Mouse (Mus musculus) liver, embryonic 16.5 days (tissue): ENCODE data around the gene Sobp. TPM values are rescaled to one million over a fixed set of nuclear protein-coding genes. Genes with fewer than 3 reads are reported as not detected.

Experiments used
- ATAC-seq: fragments of 200-750 bp; cut with Nextera tagmentation; 2 replicates; pipeline ENCODE4 v1.8.0; 2017; ENCODE audit warnings: low read depth, mild to moderate bottlenecking, moderate number of reproducible peaks, moderate library complexity
- H3K27ac ChIP-seq: fragments of 300-500 bp; sonication (generic); 2 replicates; pipeline ENCODE4 v1.5.1; 2014; ENCODE audit warnings: mild to moderate bottlenecking, low read length
- H3K27me3 ChIP-seq: fragments of 300-500 bp; sonication (generic); 2 replicates; pipeline ENCODE4 v1.6.1; 2014; ENCODE audit warnings: low read depth, low read length, mixed read lengths; ENCODE audit not compliant: control insufficient read depth, insufficient read depth
- H3K36me3 ChIP-seq: fragments of 300-500 bp; sonication (generic); 2 replicates; pipeline ENCODE4 v1.6.1; 2014; ENCODE audit warnings: mild to moderate bottlenecking; ENCODE audit not compliant: control insufficient read depth, insufficient read depth
- H3K4me1 ChIP-seq: fragments of 300-500 bp; sonication (generic); 2 replicates; pipeline ENCODE4 v1.6.1; 2014; ENCODE audit warnings: low read depth, low read length, mixed read lengths; ENCODE audit not compliant: control insufficient read depth
- H3K4me2 ChIP-seq: fragments of 300-500 bp; sonication (generic); 2 replicates; pipeline ENCODE4 v1.6.1; 2014; ENCODE audit warnings: low read depth, low read length, mixed read lengths
- H3K4me3 ChIP-seq: fragments of 300-500 bp; sonication (generic); 2 replicates; pipeline ENCODE4 v1.5.1; 2014; ENCODE audit warnings: low read depth, mild to moderate bottlenecking, low read length
- H3K9ac ChIP-seq: fragments of 300-500 bp; sonication (generic); 2 replicates; pipeline ENCODE4 v1.6.1; 2014; ENCODE audit warnings: low read depth, low read length
- H3K9me3 ChIP-seq: fragments of 300-500 bp; sonication (generic); replicated peaks from 2 replicates; pipeline ENCODE4 v1.6.1; 2016; ENCODE audit warnings: low read length; ENCODE audit not compliant: control insufficient read depth
- WGBS: fragments of 180-500 bp; shearing (Covaris S2); extraction: QIAGEN DNeasy Blood & Tissue Kit; methylation state at CpG from one replicate; pipeline ENCODE4 v1.1.7; 2014; ENCODE audit not compliant: insufficient replicate concordance; 5-methylcytosine and 5-hydroxymethylcytosine counted together
- polyA plus RNA-seq: library from polyadenylated mRNA; unstranded; fragments of >200 nt; fragmentation: Nextera tagmentation; extraction: Ambion mirVana; gene quantifications from 2 replicates; pipeline ENCODE4 v1.2.1, GENCODE M21; 2015

Sobp gene
- 0.02 TPM in 2 replicates for polyA plus RNA-seq

DNA sequence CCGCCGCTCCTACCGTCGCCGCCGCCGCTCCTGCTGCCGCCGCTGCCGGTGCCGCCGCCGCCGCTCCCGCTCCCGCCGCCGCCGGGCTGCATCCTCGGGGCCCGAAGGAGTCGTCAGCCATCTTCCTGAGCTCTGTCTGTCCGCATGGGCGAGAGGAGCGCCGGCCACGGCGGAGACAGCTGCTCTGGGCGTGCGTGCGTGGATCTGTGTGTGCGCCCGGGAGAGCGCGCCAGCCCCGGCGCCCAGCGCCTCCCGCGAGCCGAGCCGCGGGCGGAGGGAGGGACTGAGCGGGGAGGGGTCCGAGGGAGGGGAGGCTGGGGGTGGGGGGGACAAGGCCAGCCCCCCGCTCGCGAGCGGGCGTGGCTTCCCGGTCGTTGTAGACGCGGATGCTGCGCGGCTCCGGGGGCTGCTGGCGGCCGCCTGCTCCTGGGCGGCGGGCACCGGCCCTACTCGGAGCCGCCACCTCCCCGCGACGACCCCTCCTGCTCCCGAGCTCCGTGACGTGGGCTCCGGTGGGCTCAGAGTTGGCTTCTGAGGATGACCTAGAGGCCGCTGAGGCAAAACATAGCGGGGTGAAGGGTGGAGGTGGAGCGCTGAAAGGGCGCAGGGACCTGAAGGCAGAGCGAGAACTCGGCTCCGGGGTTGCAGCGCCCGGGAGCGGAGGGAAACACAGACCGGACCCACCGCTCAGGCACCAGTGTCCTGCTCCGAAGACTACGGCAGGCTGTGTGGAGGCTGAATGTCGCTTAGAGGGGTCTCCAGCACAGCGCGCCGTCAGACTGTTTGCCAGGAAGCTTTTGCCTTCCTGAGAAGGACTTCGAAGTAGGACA, at the start of gene Sobp, which contains the start of gene 9030612E09Rik:
Sobp (minus strand) TSS at position 205 of the 830 bp plus-strand sequence.
9030612E09Rik (plus strand) TSS at position 379 of the 830 bp plus-strand sequence.
- Histone ChIP-seq H3K9ac (no peak within 1 kb of the TSS), H3K4me3 (peak within 1 kb of the TSS; percentile 57), H3K36me3 (no peaks in the 10 kb centered on the region), H3K27me3 (peaks cover 70% of the 10 kb centered on the region), H3K4me1 (no peaks in the 10 kb centered on the region), H3K4me2 (peak within 1 kb of the TSS; percentile 74), H3K9me3 (no peaks in the 10 kb centered on the region), H3K27ac (no peak within 1 kb of the TSS)
- WGBS = under 1% methylated on average over 73 of the region's 91 CpGs
- ATAC-seq = no peak

GRCm38 (mm10) chr10:43223391-43223790, 49.1 kb upstream of the Sobp start:
- no peaks in the 10 kb centered on the region for H3K9me3 ChIP-seq
- H3K36me3 ChIP-seq = no peaks in the 10 kb centered on the region
- H3K4me3 ChIP-seq = no peak overlapping the region
- peaks cover 5% of the 10 kb centered on the region for H3K4me1 ChIP-seq
- H3K4me2 ChIP-seq = no peak overlapping the region
- ATAC-seq = no peak
- H3K27me3 ChIP-seq = no peaks in the 10 kb centered on the region
- no peak overlapping the region for H3K9ac ChIP-seq
- WGBS = 64% methylated on average over 2 of the region's 2 CpGs
- H3K27ac ChIP-seq = no peak overlapping the region

- Histone ChIP-seq H3K36me3 (no peaks in the 10 kb centered on the region), H3K27ac (peak overlapping the region; percentile 48), H3K9ac (peak overlapping the region; percentile 85), H3K9me3 (no peaks in the 10 kb centered on the region), H3K4me1 (peaks cover 5% of the 10 kb centered on the region), H3K4me2 (peak overlapping the region; percentile 73), H3K4me3 (peak overlapping the region; percentile 76), H3K27me3 (no peaks in the 10 kb centered on the region)
- WGBS = under 1% methylated on average over 25 of the region's 25 CpGs
- peak; percentile 30 for ATAC-seq
Measured at GRCm38 (mm10) chr10:43221659-43222058, 47.3 kb upstream of the Sobp start.

- Histone ChIP-seq H3K4me3 (peak within 1 kb of the TSS; percentile 76), H3K4me2 (peak within 1 kb of the TSS; percentile 73), H3K27me3 (no peaks in the 10 kb centered on the region), H3K27ac (peak within 1 kb of the TSS; percentile 68), H3K36me3 (no peaks in the 10 kb centered on the region), H3K4me1 (peaks cover 2% of the 10 kb centered on the region), H3K9me3 (no peaks in the 10 kb centered on the region), H3K9ac (peak within 1 kb of the TSS; percentile 85)
- under 1% methylated on average over 50 of the region's 50 CpGs for WGBS
- peak; percentile 99 for ATAC-seq
Measured at GRCm38 (mm10) chr10:43220910-43221625, 46.7 kb upstream of the Sobp start, which contains the start of gene Pdss2. TSS of gene Pdss2 (plus strand) at chr10:43221486.

DNA sequence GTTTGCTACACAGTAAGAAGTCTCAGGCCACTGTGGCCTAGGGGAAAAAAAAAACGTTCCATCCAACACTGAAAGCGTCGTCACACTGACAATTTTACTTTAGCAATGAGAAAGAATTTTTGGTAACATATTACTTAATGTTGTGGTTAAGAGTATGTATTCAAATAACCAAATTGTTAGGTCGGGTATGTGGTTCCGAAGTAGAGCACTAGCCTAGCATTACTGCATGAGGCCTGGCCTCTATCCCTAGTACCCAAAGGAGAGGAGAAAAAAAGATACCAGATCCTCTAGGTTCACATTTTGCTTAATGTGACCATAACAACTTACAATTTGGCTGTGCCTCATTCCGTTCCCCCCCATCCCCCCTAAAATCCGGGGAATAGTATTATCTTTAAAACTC, 46.1 kb upstream of the Sobp start:
- no peak for ATAC-seq
- 14% methylated on average over 7 of the region's 7 CpGs for WGBS
- Histone ChIP-seq H3K27me3 (no peaks in the 10 kb centered on the region), H3K9ac (peak overlapping the region; percentile 85), H3K4me2 (peak overlapping the region; percentile 73), H3K4me3 (peak overlapping the region; percentile 76), H3K4me1 (peaks cover 2% of the 10 kb centered on the region; the same call in 1 of the 2 replicates), H3K27ac (peak overlapping the region; percentile 68), H3K36me3 (no peaks in the 10 kb centered on the region), H3K9me3 (no peaks in the 10 kb centered on the region)

GRCm38 (mm10) chr10:43217361-43217900, 43.1 kb upstream of the Sobp start:
- H3K4me2 ChIP-seq = no peak overlapping the region
- ATAC-seq = no peak
- no peaks in the 10 kb centered on the region for H3K36me3 ChIP-seq
- WGBS = 79% methylated on average over 13 of the region's 13 CpGs
- H3K4me1 ChIP-seq = peaks cover 2% of the 10 kb centered on the region; the same call in 1 of the 2 replicates
- H3K27ac ChIP-seq = no peak overlapping the region
- no peaks in the 10 kb centered on the region for H3K27me3 ChIP-seq
- H3K9me3 ChIP-seq = no peaks in the 10 kb centered on the region
- no peak overlapping the region for H3K9ac ChIP-seq
- no peak overlapping the region for H3K4me3 ChIP-seq

GRCm38 (mm10) chr10:43211866-43212265, 37.5 kb upstream of the Sobp start:
- Histone ChIP-seq H3K9ac (no peak overlapping the region), H3K36me3 (no peaks in the 10 kb centered on the region), H3K27me3 (no peaks in the 10 kb centered on the region), H3K9me3 (no peaks in the 10 kb centered on the region), H3K4me1 (no peaks in the 10 kb centered on the region), H3K4me2 (no peak overlapping the region), H3K4me3 (no peak overlapping the region), H3K27ac (no peak overlapping the region)
- WGBS = 29% methylated on average over 6 of the region's 6 CpGs
- no peak for ATAC-seq

GRCm38 (mm10) chr10:43203865-43204264, 29.5 kb upstream of the Sobp start:
- no peak overlapping the region for H3K9ac ChIP-seq
- 55% methylated on average over 3 of the region's 3 CpGs for WGBS
- no peak overlapping the region for H3K4me2 ChIP-seq
- H3K4me3 ChIP-seq = no peak overlapping the region
- no peak overlapping the region for H3K27ac ChIP-seq
- H3K36me3 ChIP-seq = no peaks in the 10 kb centered on the region
- H3K9me3 ChIP-seq = no peaks in the 10 kb centered on the region
- H3K4me1 ChIP-seq = no peaks in the 10 kb centered on the region
- H3K27me3 ChIP-seq = no peaks in the 10 kb centered on the region
- no peak for ATAC-seq
